1 mouse cellular context compared by ENCODE assay signal in the genomic region with DNA sequence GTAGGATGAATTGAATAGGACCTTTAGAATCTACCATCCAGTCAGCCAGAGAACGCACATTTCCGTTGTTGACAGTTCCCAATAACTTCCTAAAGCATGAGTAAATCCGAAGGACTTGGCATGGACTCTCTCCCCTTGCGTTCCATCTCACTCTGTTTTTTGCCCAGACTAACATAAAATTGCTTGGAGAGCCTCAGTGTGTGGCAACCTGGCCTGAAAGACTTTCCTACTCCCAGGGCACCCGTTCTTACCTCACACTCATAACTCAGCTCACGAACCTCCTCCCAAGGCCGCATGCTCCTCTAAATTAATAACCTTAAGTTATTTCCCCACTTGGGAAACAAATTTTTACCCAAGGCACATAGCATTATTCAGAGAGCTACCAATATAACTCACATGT.
TF ChIP-seq lines count a peak whose summit lies in the region.

No protein-coding gene starts in this region.

TF ChIP-seq in CH12.LX, 34 proteins besides CTCF, POLR2A, EP300 and RAD21 (continued from another document):
- TF ChIP-seq ZC3H11A (IDR thresholded peaks at IDR 0.05; ENCODE audit: low read depth, low read length), result no peak
- TF ChIP-seq E2F4 (IDR thresholded peaks at IDR 0.05; ENCODE audit: insufficient replicate concordance, low read depth, low read length), result no peak
- TF ChIP-seq NELFE (IDR thresholded peaks at IDR 0.05; ENCODE audit: low read depth, low read length), result no peak
- TF ChIP-seq JUND (conservative IDR thresholded peaks at IDR 0.05; ENCODE audit: low read depth, low read length), result no peak
